Mouse (Mus musculus) limb, embryonic 12.5 days (tissue): ENCODE results near the gene Sdhaf3. TPM values are rescaled to one million over a fixed set of nuclear protein-coding genes. Genes with fewer than 3 reads are reported as not detected.

Experiments
- ATAC-seq: fragments of 200-750 bp; cut with Nextera tagmentation; 2 replicates; pipeline ENCODE4 v1.8.0; 2017; ENCODE audit warnings: low read depth, moderate TSS enrichment; ENCODE audit not compliant: insufficient number of reproducible peaks, insufficient read depth, low FRiP score, low TSS enrichment
- H3K27ac ChIP-seq: fragments of 300-500 bp; sonication (generic); 2 replicates; pipeline ENCODE4 v1.5.1; 2016; ENCODE audit warnings: mild to moderate bottlenecking, moderate library complexity
- H3K27me3 ChIP-seq: fragments of 300-500 bp; sonication (generic); 2 replicates; pipeline ENCODE4 v1.6.1; 2016; ENCODE audit warnings: mild to moderate bottlenecking, moderate library complexity
- H3K36me3 ChIP-seq: fragments of 300-500 bp; sonication (generic); 2 replicates; pipeline ENCODE4 v1.6.1; 2016; ENCODE audit warnings: mild to moderate bottlenecking, moderate library complexity
- H3K4me1 ChIP-seq: fragments of 300-500 bp; sonication (generic); replicated peaks from 2 replicates; pipeline ENCODE4 v1.6.1; 2016
- H3K4me2 ChIP-seq: fragments of 300-500 bp; sonication (generic); 2 replicates; pipeline ENCODE4 v1.6.1; 2016; ENCODE audit warnings: mild to moderate bottlenecking, moderate library complexity
- H3K4me3 ChIP-seq: fragments of 300-500 bp; sonication (generic); replicated peaks from 2 replicates; pipeline ENCODE4 v1.5.1; 2016; ENCODE audit warnings: mild to moderate bottlenecking
- H3K9ac ChIP-seq: fragments of 300-500 bp; sonication (generic); replicated peaks from 2 replicates; pipeline ENCODE4 v1.6.1; 2016; ENCODE audit warnings: mild to moderate bottlenecking, moderate library complexity
- H3K9me3 ChIP-seq: fragments of 300-500 bp; sonication (generic); 2 replicates; pipeline ENCODE4 v1.6.1; 2016; ENCODE audit warnings: mild to moderate bottlenecking, moderate library complexity
- WGBS: fragments of 180-500 bp; shearing (Covaris S2); methylation state at CpG from one replicate; pipeline ENCODE4 v1.1.7; 2016; 5-methylcytosine and 5-hydroxymethylcytosine counted together
- polyA plus RNA-seq: library from polyadenylated mRNA; unstranded; fragments of >200 nt; fragmentation: Nextera tagmentation; extraction: Ambion mirVana; gene quantifications from 2 replicates; pipeline ENCODE4 v1.2.1, GENCODE M21; 2016

Sdhaf3 gene
- polyA plus RNA-seq, result 7.3 and 8.1 TPM in 2 replicates

- H3K36me3 ChIP-seq, result no peaks in the 10 kb centered on the region
- no peaks in the 10 kb centered on the region for H3K9me3 ChIP-seq
- peak within 1 kb of the TSS; percentile 61 for H3K9ac ChIP-seq
- peak within 1 kb of the TSS; percentile 62 for H3K27ac ChIP-seq
- H3K4me3 ChIP-seq, result peak within 1 kb of the TSS; percentile 68
- peak; percentile 97 for ATAC-seq
- peaks cover 5% of the 10 kb centered on the region; the same call in 1 of the 2 replicates for H3K4me1 ChIP-seq
- under 1% methylated on average over 52 of the region's 52 CpGs for WGBS
- H3K4me2 ChIP-seq, result peak within 1 kb of the TSS; percentile 75
- H3K27me3 ChIP-seq, result no peaks in the 10 kb centered on the region
Observed at GRCm38 (mm10) chr6:6955764-6956561, at the start of gene Sdhaf3. Gene Sdhaf3 (plus strand): TSS chr6:6956004.

- no peak overlapping the region for H3K27ac ChIP-seq
- no peaks in the 10 kb centered on the region for H3K27me3 ChIP-seq
- H3K9me3 ChIP-seq, result no peaks in the 10 kb centered on the region
- H3K9ac ChIP-seq, result no peak overlapping the region
- H3K4me2 ChIP-seq, result no peak overlapping the region
- ATAC-seq, result no peak
- no peak overlapping the region for H3K4me3 ChIP-seq
- no peaks in the 10 kb centered on the region for H3K36me3 ChIP-seq
- no peaks in the 10 kb centered on the region for H3K4me1 ChIP-seq
- WGBS, result 67% methylated on average over 8 of the region's 8 CpGs
Observed at GRCm38 (mm10) chr6:6909586-6909985, 46.2 kb upstream of the Sdhaf3 start.

DNA sequence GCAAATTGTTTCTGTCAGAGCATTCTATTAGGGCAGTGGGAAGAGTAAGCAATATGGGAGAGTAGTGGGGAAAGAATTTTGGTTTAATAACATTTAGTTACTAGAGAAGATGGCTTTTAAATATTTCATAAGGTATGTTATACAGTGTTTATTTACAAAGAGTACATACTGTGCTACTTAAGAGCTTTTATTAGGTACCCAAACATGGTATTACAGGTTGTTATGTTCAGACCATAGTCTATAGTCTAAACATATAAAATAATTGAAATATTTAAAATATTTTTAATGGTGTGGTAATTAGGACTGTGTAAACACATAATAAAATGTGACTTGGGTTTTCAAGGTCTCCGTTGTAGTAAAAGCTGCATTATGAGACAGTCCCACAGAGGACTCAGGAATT lies 41.5 kb upstream of the Sdhaf3 start:
- no peak overlapping the region for H3K9ac ChIP-seq
- no peaks in the 10 kb centered on the region for H3K4me1 ChIP-seq
- WGBS, result 50% methylated on average over 1 of the region's 1 CpGs
- H3K4me3 ChIP-seq, result no peak overlapping the region
- H3K4me2 ChIP-seq, result no peak overlapping the region
- no peaks in the 10 kb centered on the region for H3K9me3 ChIP-seq
- H3K27ac ChIP-seq, result no peak overlapping the region
- ATAC-seq, result peak; percentile 73
- 0 out of 2 replicates have a peak, but pooled peaks cover 4% of the 10 kb centered on the region for H3K27me3 ChIP-seq
- H3K36me3 ChIP-seq, result no peaks in the 10 kb centered on the region

DNA sequence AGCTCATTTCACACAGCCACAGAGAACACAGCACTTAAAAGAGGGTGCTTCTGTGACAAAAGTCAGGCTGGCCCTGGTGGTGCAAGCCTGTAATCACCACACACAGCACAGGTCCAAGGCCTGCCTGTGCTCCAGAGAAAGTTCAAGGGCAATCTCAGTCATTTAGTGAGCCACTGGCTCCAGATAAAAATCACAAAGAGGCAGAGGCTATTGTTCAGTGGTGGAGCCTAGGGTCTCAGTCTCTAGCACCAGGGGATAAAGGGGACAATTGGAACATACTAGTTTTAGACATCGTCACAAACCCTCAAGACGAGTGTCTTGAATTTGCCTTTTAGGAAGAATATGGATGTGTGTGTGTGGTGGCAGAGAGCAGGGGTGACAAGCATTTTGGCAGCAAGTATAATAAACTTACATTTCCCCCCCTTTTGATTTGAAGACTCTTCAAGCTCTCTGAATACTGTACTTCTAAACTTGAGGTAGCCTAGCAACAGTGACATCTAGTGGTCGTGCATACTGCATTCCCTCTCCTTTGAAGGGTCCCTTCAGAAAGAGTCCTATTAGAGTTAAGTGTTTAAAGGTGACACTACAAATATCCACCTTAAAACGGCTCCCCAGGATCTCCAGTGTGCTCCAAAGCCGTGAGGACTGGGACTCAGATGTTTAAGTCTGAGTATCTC lies 40.8 kb upstream of the Sdhaf3 start:
- Histone ChIP-seq H3K27me3 (0 out of 2 replicates have a peak, but pooled peaks cover 4% of the 10 kb centered on the region), H3K4me2 (no peak overlapping the region), H3K4me1 (no peaks in the 10 kb centered on the region), H3K36me3 (no peaks in the 10 kb centered on the region), H3K4me3 (no peak overlapping the region), H3K9ac (no peak overlapping the region), H3K9me3 (no peaks in the 10 kb centered on the region), H3K27ac (peak overlapping the region; percentile 25; the same call in 1 of the 2 replicates)
- 38% methylated on average over 5 of the region's 5 CpGs for WGBS
- ATAC-seq, result peak; percentile 52

DNA sequence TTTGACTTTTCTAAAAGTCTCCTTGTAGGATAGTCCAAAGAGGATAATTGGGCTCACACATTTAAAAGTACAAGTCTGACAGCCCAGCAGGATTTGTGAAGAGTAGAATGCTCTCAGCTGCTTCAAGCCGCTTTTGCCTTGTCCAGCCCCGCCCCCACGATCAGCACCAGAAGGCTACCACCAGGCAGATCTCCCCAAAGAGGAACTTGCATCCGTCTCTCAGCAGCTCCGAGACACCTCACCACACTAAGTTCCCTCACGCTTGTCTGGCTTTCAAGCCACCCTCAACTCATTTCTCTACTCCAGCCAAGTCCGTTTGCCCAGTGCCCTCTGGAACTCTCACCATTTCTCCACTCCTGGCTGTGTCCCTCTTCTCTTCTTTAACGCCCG lies 40.3 kb upstream of the Sdhaf3 start:
- Histone ChIP-seq H3K4me2 (no peak overlapping the region), H3K4me3 (no peak overlapping the region), H3K9me3 (no peaks in the 10 kb centered on the region), H3K27me3 (0 out of 2 replicates have a peak, but pooled peaks cover 4% of the 10 kb centered on the region), H3K27ac (no peak overlapping the region), H3K9ac (no peak overlapping the region), H3K4me1 (no peaks in the 10 kb centered on the region), H3K36me3 (no peaks in the 10 kb centered on the region)
- no peak for ATAC-seq
- 59% methylated on average over 9 of the region's 9 CpGs for WGBS

DNA sequence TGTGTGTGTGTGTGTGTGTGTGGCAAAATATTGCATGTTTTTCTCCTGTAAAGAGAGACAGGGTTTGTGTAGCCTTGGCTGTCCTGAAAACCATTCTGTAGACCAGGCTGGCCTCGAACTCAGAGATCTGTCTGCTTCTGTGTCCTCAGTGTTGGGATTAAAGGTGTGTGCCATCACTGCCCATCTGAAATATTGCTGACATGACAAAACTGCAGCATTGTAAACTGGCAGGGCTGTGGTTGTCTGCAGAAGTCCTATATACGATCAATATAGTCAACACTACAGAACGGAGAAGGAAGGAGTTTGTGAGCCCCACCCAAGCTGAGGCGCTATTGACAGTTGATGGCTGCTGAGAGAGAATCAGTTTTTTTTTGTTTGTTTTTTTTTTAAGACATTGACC lies 38.5 kb upstream of the Sdhaf3 start:
- no peak overlapping the region for H3K4me3 ChIP-seq
- no peak overlapping the region for H3K4me2 ChIP-seq

DNA sequence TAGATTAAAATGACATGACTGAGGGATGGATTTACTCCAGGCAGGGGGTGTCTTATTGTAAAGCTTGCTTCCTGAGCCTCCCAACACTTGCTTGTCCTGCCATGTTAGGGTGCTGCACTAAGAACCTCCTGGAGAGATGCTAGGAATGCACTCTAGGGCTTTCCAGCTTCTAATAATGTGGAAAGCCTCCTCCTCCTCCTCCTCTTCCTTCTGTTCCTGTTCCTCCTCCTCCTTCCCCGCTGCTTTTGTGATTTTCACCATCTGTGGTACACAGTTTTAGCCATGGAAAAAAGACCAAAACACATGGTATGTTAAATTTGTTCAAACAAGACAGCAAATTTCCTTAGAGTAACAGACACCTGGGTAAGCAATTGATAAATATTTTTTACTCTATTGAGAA lies 30.5 kb upstream of the Sdhaf3 start:
- Histone ChIP-seq H3K27ac (no peak overlapping the region), H3K4me3 (no peak overlapping the region), H3K36me3 (no peaks in the 10 kb centered on the region), H3K27me3 (no peaks in the 10 kb centered on the region), H3K9me3 (no peaks in the 10 kb centered on the region), H3K4me1 (0 out of 2 replicates have a peak, but pooled peaks cover 3% of the 10 kb centered on the region), H3K9ac (no peak overlapping the region), H3K4me2 (no peak overlapping the region)
- 27% methylated on average over 1 of the region's 1 CpGs for WGBS
- ATAC-seq, result no peak

More for the DNA sequence above, 38.5 kb upstream of the Sdhaf3 start:
- no peaks in the 10 kb centered on the region for H3K4me1 ChIP-seq
- H3K27me3 ChIP-seq, result 0 out of 2 replicates have a peak, but pooled peaks cover 4% of the 10 kb centered on the region
- H3K27ac ChIP-seq, result no peak overlapping the region
- 93% methylated on average over 4 of the region's 4 CpGs for WGBS
- H3K36me3 ChIP-seq, result no peaks in the 10 kb centered on the region
- ATAC-seq, result no peak
- no peak overlapping the region for H3K9ac ChIP-seq
- H3K9me3 ChIP-seq, result no peaks in the 10 kb centered on the region

- 0 out of 2 replicates have a peak, but pooled peaks cover 3% of the 10 kb centered on the region for H3K4me1 ChIP-seq
- ATAC-seq, result no peak
- 91% methylated on average over 4 of the region's 4 CpGs for WGBS
- H3K4me2 ChIP-seq, result no peak overlapping the region
- no peaks in the 10 kb centered on the region for H3K9me3 ChIP-seq
- no peak overlapping the region for H3K4me3 ChIP-seq
- H3K9ac ChIP-seq, result no peak overlapping the region
- H3K36me3 ChIP-seq, result no peaks in the 10 kb centered on the region
- H3K27me3 ChIP-seq, result no peaks in the 10 kb centered on the region
- no peak overlapping the region for H3K27ac ChIP-seq
Observed at GRCm38 (mm10) chr6:6930831-6931230, 25.0 kb upstream of the Sdhaf3 start.

DNA sequence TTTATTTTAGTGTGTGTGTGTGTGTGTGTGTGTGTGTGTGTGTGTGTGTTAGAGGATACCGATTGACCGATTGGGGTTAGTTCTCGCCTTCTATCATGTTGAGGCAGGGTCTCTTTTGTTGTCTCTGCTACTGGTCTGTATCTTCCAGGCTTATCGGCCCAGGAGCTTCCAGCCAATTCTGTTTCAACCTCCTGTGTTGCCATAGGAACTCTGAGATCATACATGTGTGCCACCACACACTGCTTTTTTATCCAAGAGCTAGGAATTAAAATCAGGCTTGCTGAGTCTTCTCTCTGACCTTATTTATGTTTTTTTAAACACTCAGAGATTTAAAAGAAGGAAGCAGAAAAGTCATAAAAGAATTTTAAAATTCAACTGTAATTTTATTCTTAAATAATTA lies 24.3 kb upstream of the Sdhaf3 start:
- no peaks in the 10 kb centered on the region for H3K27me3 ChIP-seq
- H3K9ac ChIP-seq, result no peak overlapping the region
- no peaks in the 10 kb centered on the region for H3K36me3 ChIP-seq
- 0 out of 2 replicates have a peak, but pooled peaks cover 3% of the 10 kb centered on the region for H3K4me1 ChIP-seq
- 86% methylated on average over 4 of the region's 4 CpGs for WGBS
- no peak overlapping the region for H3K27ac ChIP-seq
- no peak for ATAC-seq
- H3K9me3 ChIP-seq, result no peaks in the 10 kb centered on the region
- no peak overlapping the region for H3K4me3 ChIP-seq
- no peak overlapping the region for H3K4me2 ChIP-seq

DNA sequence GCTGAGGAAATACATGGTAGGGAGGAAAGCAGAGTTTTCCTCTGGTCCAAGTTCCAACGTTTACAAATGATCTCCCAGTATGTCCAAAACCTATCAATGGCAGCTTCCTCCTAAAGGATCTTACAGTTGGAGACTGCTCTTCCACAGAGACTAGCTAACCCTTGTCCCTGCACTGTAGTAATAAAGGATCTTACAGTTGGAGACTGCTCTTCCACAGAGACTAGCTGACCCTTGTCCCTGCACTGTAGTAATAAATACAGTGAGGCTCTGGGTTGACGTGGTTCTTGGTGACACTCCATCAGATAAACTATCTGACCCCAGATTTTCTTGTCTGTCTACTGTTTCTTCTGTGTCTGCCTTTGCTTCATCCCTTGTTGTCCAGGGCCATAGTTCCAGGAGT lies 15.0 kb upstream of the Sdhaf3 start:
- H3K4me2 ChIP-seq, result no peak overlapping the region
- 63% methylated on average over 2 of the region's 2 CpGs for WGBS
- H3K9ac ChIP-seq, result no peak overlapping the region
- no peak for ATAC-seq
- H3K4me1 ChIP-seq, result no peaks in the 10 kb centered on the region
- no peak overlapping the region for H3K27ac ChIP-seq
- H3K4me3 ChIP-seq, result no peak overlapping the region
- H3K36me3 ChIP-seq, result no peaks in the 10 kb centered on the region
- no peaks in the 10 kb centered on the region for H3K27me3 ChIP-seq
- H3K9me3 ChIP-seq, result no peaks in the 10 kb centered on the region

DNA sequence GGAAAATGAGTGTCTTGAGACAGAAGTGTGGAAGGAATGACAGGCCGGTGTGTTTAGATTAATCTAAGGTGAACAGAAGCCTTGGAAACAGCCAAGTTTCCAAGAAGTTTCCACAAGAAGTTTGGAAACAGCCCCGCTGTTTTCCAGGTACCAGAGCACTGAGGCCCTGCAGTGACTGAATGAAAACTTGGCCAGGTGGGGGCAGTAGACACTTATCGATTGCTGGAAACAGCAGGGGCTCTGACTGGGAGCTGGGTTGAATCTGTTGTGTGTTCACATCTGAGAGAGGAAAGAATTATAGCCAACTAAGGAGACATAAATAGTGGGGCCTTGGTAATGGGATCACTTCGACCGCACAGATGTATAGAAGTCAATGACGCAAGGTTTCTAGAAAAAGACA lies 13.0 kb upstream of the Sdhaf3 start:
- no peak for ATAC-seq
- no peak overlapping the region for H3K27ac ChIP-seq
- no peaks in the 10 kb centered on the region for H3K27me3 ChIP-seq
- no peak overlapping the region for H3K4me3 ChIP-seq
- no peaks in the 10 kb centered on the region for H3K4me1 ChIP-seq
- H3K4me2 ChIP-seq, result no peak overlapping the region
- H3K9me3 ChIP-seq, result no peaks in the 10 kb centered on the region
- no peaks in the 10 kb centered on the region for H3K36me3 ChIP-seq
- H3K9ac ChIP-seq, result no peak overlapping the region
- WGBS, result 45% methylated on average over 6 of the region's 6 CpGs
